In the genomic region with DNA sequence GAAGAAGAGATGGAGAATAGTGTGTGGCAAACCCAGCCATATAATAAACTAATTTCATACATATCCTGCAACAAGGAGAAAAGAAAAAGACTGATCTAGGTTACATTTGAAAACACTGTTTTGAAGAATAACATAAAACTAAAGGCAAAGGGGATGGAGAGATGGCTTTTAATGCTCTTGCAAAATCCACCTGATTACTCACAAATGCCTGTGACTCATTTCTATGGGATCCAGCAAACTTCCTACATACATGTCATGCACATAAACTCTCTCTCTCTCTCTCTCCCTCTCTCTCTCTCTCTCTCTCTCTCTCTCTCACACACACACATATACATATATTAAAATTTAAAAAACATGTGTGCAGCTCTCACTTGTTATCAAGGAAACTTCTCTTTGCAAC, we compare ENCODE assay signal across 9 mouse cellular contexts.
"Had no signal": no experiment of that assay in that cellular context is flagged by ENCODE, and none has a peak within 500 bp of the region (broad histone marks: within the 10 kb centered on the region; RNA-seq: fewer than 3 reads in every experiment).

No protein-coding gene starts in this region.

- DNase-seq: lung, adult 18-20 months; lung, embryonic 14.5 days; lung, postnatal 10 days; lung, postnatal 4 days; midbrain, embryonic 14.5 days; right cerebral cortex, postnatal 14 days; thymus, adult 2 months; thymus, postnatal 25 days; thymus, postnatal 4 days had no signal
